Mouse (Mus musculus): ENCODE data around the gene Syn1. TPM values are rescaled to one million over a fixed set of nuclear protein-coding genes. Genes with fewer than 3 reads are reported as not detected.

Gene Syn1
- total RNA-seq, 2 experiments from 2014 or later = 0.07 to 0.08 TPM

DNA sequence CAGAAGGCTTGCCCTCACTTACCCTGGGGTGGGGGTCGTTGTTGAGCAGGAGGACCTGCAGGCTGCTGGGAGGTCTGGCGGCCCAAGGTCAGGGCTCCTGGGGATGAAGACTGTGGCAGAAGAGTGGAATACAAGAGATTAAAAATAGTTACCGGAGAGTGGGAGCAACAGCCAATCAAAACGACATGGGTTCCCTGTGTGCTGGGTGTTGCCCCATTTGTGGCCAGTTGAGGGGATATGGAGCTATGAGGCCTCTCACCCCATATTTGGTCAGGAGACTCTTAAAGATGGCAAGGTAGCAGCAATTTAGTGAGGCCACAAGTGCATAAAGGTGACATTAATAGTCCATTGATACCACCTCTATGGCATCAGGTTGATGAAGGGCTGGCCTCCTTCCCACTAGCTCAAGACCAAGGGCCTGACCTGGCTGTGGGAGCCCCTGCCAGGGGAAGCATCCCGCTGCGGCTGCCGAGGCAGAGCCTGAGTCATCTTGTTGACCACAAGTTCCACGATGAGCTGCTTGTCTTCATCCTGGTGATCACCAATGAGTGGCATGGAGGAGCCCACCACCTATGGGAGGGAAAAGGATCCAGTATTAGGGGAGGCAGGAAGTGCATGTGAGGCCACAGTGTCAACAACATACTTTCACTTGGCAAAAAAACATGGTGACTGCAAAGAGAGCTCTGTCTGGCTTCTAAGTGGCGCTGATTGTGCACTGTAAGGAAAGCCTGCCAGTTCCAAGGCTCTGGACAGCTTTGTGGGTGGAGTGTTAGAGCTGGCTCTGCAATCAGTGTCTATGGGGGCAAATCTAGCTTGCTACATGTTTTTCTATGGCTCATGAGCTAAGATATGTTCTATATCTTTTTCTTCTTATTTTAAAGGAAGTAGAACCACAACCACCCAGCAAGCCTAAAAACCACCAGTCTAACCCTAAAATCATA is 57.4 kb downstream of the Syn1 start:
- no peak for DNase-seq
- intact Hi-C loops (cut with DNase I) = no loop called here

DNA sequence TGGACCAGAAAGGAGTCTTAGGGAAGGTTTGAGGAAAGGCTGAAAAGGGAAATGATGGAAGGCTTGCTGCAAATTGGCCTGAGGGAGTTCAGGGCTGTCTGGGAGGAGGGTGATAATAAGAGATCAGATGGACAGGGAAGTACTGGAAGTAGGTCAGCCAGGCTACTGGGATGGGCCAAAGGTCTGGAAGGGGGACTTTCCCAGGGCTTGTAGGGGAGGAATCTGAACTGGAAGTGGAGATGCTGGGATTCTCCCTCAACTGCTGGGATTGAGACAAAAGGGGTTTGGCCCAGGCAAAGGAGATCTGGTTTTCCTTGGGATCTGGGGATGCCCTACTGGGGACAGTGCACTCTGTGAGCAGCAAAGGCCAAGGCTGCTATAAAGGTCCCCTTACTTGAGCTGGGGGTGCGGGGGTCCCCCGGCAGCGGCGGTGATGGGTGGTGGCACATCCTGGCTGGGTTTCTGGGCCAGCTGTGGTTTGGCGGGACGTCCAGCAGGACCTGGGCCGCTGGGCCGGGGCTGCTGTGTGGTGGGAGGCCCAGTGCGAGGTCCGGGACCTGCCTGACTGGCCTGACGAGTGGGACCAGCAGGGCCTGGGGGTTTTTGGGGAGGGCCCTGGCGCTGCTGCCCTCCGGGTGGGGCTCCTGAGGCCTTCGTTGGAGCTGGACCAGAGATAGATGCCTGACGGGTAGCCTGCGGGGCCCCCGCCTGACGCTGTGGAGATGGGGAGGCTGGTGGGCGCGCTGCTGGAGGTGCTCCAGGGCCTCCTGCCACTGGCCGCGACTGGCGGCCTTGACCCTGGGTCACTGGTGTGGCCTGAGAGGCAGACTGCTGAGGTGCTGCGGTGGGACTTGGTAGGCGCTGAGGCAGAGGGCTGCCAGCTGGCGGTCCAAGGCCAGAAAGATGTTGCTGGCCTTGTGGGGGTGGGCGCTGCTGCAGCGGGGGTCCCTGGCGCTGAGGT is 58.4 kb downstream of the Syn1 start:
- peak in 1 of 2 experiments; percentile 16 for DNase-seq
- intact Hi-C loops (cut with DNase I) = no loop called here

DNA sequence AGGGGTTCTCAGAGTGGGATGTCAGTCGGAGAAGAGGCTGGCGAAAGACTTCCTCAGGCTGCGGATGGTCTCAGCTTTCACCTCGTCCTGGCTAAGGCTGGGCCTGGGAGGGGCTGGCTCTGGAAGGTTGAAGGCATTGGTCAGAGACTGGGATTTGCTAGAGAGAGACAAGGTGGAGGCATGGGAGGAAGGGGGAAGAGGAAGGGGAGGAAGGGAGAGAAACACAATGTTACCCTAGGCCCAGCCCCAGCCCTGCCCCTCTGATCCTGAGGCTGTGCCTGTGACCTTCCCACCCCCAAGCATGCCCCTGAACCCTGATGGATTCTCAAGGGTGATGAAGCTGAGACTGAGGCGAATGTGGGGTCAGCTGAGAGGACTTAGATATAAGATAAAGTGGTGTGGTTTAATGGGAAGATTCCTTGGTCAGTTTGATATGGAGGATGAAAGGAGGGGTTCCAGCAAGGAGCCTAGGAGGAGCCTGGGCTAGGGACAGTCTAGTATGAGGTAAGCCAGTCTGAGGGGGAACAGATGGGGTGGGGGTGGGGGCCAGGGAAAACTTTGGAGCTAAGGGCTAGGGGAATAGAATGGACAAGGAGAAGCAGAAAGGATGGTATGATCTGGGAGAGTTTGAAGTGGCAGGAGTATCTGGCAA is 59.2 kb downstream of the Syn1 start:
- intact Hi-C loops (cut with DNase I) = no loop called here
- no peak for DNase-seq

DNA sequence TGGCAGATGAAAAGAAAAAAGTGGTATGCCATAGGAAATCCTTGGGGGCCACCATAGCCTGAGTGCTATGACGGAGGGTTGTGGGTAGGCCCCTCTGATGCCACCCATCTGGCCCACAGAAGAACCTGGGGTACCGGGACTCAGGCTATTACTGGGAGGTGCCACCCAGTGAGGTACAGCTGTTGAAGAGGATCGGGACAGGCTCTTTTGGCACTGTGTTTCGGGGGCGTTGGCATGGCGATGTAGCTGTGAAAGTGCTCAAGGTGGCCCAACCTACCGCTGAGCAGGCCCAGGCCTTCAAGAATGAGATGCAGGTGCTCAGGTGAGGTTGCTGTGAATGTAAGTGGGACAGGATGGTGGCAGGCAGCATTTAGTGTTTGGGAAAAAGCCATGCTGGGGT is 67.0 kb downstream of the Syn1 start:
- no peak for DNase-seq
- intact Hi-C loops (cut with DNase I) = no loop called here

DNA sequence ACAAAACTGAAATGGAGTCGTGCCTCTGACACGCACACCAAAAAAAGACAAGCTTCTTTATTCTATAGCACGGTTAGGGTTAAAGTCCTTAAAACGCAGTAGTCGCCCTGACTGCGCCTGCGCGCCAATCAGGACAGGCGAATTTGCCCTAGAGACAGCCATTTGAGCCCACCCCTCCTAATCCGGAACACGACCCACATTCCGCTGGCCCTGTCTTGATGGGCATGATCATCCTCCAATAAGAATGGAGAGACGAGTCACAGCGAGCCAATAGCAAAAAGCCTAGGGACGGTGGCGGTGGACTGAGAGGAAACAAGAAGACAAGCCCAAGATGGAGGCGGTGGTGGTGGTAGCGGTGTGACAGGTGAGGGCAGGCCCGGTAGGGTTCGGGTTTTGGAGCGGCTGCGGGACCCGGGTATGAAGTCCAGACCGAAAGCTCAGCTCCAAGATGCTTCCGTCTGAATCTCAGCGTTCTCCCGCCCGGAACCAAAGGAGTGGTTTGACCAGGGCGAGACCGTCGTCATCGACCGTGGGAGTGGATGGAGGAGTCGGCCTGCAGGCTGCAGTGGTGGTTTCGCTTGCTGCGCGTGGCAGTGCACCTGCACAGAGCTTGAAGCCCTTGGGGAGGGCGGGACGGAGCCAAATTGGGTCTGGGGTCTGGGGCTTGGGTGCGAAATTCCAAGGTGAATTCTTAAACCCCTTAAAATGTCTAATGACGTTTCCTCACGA is 72.4 kb downstream of the Syn1 start:
- intact Hi-C loops (cut with DNase I) = no loop called here
- DNase-seq = peak; percentile 70 to 82

DNA sequence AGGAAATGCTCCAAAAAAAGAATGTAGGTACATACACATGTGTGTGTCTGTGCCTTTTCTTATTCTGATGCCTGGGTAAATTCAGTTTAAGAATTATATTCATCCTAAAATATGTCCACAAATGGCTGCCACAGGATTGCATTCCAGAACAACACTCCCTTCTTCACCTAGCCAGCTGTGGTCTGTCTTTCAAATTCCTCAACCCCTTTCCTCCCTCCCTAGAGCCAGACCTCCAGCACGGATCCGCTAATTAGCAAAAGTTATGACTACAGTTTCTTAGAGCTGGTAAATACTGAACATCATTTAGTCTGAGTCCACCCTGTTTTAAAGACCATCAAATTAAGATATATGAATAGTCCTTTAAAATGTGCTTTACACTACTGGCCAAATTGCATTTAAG is 73.0 kb downstream of the Syn1 start:
- DNase-seq = no peak

DNA sequence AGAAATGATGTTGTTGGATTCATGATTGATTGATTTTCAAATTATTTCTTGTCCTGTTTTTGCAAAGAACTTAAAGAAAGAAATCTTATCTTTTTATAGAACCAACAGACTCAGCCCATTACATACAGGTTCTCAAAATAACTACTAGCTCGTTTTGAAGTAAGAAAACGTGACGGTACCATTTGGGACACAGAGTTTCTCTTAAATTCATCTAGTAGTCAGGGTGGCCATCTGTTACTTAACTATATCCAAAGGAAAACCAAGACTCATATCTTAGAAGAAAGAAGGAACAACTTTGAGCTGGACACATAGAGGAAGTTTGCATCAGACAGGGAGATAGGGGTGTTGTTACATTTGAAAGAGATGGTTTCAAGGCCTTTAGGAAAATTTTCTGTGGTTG is 73.6 kb downstream of the Syn1 start:
- DNase-seq = no peak
- intact Hi-C loops (cut with DNase I) = no loop called here

More for the DNA sequence above, 73.0 kb downstream of the Syn1 start:
- intact Hi-C loops (cut with DNase I) = no loop called here

DNA sequence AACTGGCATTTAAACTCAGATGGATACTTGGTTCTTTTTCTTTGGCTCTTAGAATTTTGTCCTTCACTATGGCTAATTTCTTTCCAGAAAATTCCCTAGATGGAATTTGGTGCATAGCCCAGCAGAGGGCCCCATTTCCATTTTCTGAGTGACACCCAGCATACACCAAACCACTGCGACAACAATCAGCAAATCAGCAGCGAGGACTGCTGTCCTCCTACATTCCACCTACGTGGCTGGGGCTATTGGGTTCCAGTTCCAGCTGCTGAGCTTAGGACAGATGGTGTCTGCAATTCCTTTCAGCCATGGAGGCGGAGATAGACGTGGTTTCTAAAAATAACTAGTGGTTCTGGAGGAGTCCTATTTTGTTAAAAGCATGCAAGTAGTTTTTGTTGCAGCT is 91.9 kb downstream of the Syn1 start:
- DNase-seq = peak; percentile 25 to 60
- intact Hi-C loops (cut with DNase I) = no loop called here

DNA sequence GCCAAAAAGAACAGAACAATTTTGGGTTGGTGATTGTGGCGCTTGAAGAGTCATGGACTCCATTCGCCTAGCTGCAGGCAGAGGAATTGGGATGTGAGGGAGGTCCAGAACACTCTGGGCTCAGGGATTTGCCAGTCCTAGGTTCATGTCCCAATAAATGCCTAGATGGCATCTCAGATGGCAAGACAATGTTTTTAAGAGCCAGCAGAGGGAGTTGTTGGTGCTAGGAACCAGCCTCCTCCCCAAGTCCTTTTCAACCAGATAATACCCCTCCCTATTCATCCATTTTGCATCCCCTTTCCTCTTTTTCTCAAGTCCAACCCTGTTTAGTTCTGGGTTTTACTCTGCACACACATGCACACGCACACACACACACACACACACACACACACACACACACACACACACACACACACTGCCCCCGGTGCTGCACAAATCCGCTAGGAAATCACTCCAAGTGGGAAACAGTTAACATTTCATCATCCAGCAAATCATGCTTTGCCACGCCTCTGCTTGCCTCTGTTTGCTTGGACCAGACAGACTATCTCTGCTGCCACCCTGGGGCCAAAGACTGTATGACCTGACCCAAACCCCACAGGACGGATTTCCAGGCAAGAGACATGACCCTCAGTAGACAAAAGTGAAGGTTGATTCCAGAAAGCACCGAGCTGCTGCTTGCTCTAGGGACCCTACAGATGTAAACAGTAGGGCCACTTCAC is 100.9 kb downstream of the Syn1 start:
- peak; percentile 20 to 33 for DNase-seq
- intact Hi-C loops (cut with DNase I) = loop anchor here (5.0 kb wide), 2 partner anchors 48 to 158 kb away; no protein-coding TSS in a partner anchor

DNA sequence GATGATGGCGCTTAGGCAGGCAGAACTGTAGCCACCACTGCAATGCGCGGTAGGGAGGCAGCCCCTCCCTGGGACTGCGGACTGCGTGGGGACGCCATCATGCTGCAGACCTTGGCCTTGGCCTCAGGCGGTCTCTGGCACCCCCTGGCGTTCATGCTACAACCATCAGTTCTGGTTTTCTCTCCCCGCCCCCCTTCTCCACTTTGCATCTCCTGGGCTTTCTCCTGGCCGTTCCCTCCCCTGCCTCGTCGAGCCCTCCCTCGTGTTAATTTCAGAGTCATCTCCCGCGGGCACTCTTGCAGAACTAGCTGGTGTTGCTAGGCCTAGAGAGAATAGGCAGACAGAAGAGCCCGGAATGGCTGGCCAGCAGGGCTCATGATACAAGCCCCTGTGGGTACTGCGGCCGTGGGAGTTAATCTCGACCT is 101.6 kb downstream of the Syn1 start:
- peak; percentile 68 to 80 for DNase-seq
- intact Hi-C loops (cut with DNase I) = loop anchor here (5.0 kb wide), 2 partner anchors 47 to 157 kb away; no protein-coding TSS in a partner anchor

DNA sequence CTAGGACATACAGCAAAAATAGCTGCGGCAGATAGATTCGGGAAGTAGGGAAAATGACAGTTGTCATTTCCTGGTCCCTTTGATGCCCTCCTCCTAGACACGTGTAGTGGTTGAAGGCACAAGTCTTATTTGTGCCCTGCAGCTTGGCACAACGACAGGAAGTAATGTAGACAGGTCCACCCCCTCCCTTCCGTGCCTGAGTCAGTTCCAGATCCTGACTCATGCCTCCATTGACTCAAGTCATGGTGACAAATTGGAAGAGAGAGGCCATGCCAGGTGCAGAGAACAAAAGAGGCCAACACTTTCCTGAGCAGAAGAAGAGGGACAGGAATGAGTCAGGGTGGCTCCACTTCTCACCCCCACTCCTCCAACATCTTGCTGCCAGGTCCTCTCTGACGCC is 103.8 kb downstream of the Syn1 start:
- no peak for DNase-seq
- intact Hi-C loops (cut with DNase I) = loop anchor here (5.0 kb wide), 2 partner anchors 45 to 155 kb away; no protein-coding TSS in a partner anchor

Small RNA genes lying within 50 kb of the gene (microRNA-seq; reads per million reads assigned to microRNA genes)
- 0 reads per million in 2 experiments for gene Gm24824
- 0 reads per million in 2 experiments for gene Mir5617

Other genes with a start within 250 kb of the Syn1 start
- gene Cdk16, start 233.1 kb downstream of the Syn1 start, total RNA-seq (2021) = 100 to 1,000 TPM; 112 to 126 TPM
- 1 to 10 TPM; 1.1 to 1.9 TPM for gene Usp11, start 217.1 kb downstream of the Syn1 start, total RNA-seq (2021)
- 10 to 100 TPM; 73.3 to 90.0 TPM for gene Araf, start 123.2 kb downstream of the Syn1 start, total RNA-seq (2021)
- 1 to 10 TPM; 2.1 to 2.5 TPM for gene Timp1, start 50.8 kb downstream of the Syn1 start, total RNA-seq (2021)
- 1 to 10 TPM; 3.5 to 4.0 TPM for gene Cfp, start 10.6 kb upstream of the Syn1 start, total RNA-seq (2021)
- 1 to 10 TPM; 6.6 to 7.8 TPM for gene Elk1, start 29.6 kb upstream of the Syn1 start, total RNA-seq (2021)
- 10 to 100 TPM; 22.7 to 26.3 TPM for gene Uxt, start 41.0 kb upstream of the Syn1 start, total RNA-seq (2021)
- 1 to 10 TPM; 1.6 to 1.7 TPM for gene Zfp182, start 141.3 kb upstream of the Syn1 start, total RNA-seq (2021)
- gene Spaca5, start 147.4 kb upstream of the Syn1 start, total RNA-seq (2021) = not detected
- under 1 TPM; 0.15 TPM for gene Zfp300, start 168.5 kb upstream of the Syn1 start, total RNA-seq (2021)
- not detected for gene Ssxa1, start 194.8 kb upstream of the Syn1 start, total RNA-seq (2021)